Mouse (Mus musculus) lung, postnatal 0 days (tissue): Measurements from ENCODE around the gene Fopnl.

ENCODE experiments used
- CTCF ChIP-seq: IDR thresholded peaks from 2 replicates; pipeline ENCODE4 v1.5.1; 2016; ENCODE audit warnings: antibody characterized with exemption, mild to moderate bottlenecking
- EP300 ChIP-seq: IDR thresholded peaks from 2 replicates; pipeline ENCODE4 v1.6.1; 2016; ENCODE audit warnings: antibody characterized with exemption, mild to moderate bottlenecking, control low read depth

GRCm38 (mm10) chr16:14351571-14351970 is 34.4 kb upstream of the Fopnl start:
- TF ChIP-seq CTCF (no peak), EP300 (no peak)
